Comparison of ENCODE assay signal across 31 mouse cellular contexts in genomic region chr1:30936488-30936887, GRCm38 (mm10). TPM values are rescaled to one million over a fixed set of nuclear protein-coding genes. Genes with fewer than 3 reads are reported as not detected.
DNase-seq lines count a peak whose midpoint lies in the region; ATAC-seq and TF ChIP-seq lines count a peak whose summit lies in the region.
"Had no signal": no experiment of that assay in that cellular context is flagged by ENCODE, and none has a peak within 500 bp of the region (broad histone marks: within the 10 kb centered on the region; RNA-seq: fewer than 3 reads in every experiment).

No protein-coding gene starts in this region.

- WGBS in cerebellum, adult 2 months = 79% methylated on average over 2 of the region's 2 CpGs

- H3K27me3 ChIP-seq in cerebellum, adult 2 months (ENCODE audit: control insufficient read depth, insufficient read depth, low read length) = no peaks in the 10 kb centered on the region
- H3K27me3 ChIP-seq: CH12.LX; embryonic facial prominence, embryonic 12.5 days; forebrain, embryonic 13.5 days; forebrain, embryonic 15.5 days; Patski had no signal

- peak overlapping the region; percentile 59 for H3K27ac ChIP-seq in left cerebral cortex, adult 2 months
- H3K27ac ChIP-seq in cerebellum, adult 2 months (ENCODE audit: insufficient read depth, low read length) = no peak overlapping the region; the same call in 1 of the 2 replicates
- H3K27ac ChIP-seq: embryonic facial prominence, embryonic 10.5 days; embryonic facial prominence, embryonic 12.5 days; forebrain, embryonic 13.5 days; forebrain, embryonic 15.5 days had no signal

- peak; percentile 57 for ATAC-seq in frontal cortex, adult (ENCODE audit: low TSS enrichment)
- ATAC-seq: activated CD4-positive, CD25-positive, alpha-beta regulatory T cell, adult 4 months; CD4-positive, CD25-positive, alpha-beta regulatory T cell, adult 4 months; forebrain, embryonic 13.5 days; forebrain, embryonic 15.5 days; Patski had no signal

- intact Hi-C loops in left cerebral cortex, adult 2 months (cut with DNase I) = no loop called here

- no peak for TF ChIP-seq POLR2A in cerebellum, adult 2 months (IDR thresholded peaks at IDR 0.05; ENCODE audit: borderline replicate concordance, insufficient read depth, low read length)

- DNase-seq in frontal cortex, postnatal 25 days (ENCODE audit: low spot score in 2 of 2) = no peak
- no peak for DNase-seq in left cerebral cortex, adult 2 months (ENCODE audit: extremely low spot score in 1 of 2, low spot score in 2 of 2)
- DNase-seq in left cerebral cortex, adult 18-20 months (ENCODE audit: low spot score in 2 of 2) = no peak
- peak; percentile 43 for DNase-seq in telencephalon, adult 2 months (ENCODE audit: low read depth, low spot score)
- no peak for DNase-seq in cerebellum, adult 2 months
- DNase-seq: adrenal gland, adult 8-10 months; adrenal gland, postnatal 14 days; adrenal gland, postnatal 36 days; B cell, adult 2 months; cerebellum, adult 11 months; cerebellum, adult 18-20 months; cerebellum, adult 9-10 months; cerebellum, postnatal 10 days; cerebellum, postnatal 25 days; forebrain, postnatal 0 days had no signal

- no peak for TF ChIP-seq CTCF in left cerebral cortex, adult 2 months (IDR thresholded peaks at IDR 0.05)
- TF ChIP-seq CTCF in cerebellum, adult 2 months (IDR thresholded peaks at IDR 0.05; ENCODE audit: borderline replicate concordance, insufficient read depth, low read depth, low read length) = no peak

- no peaks in the 10 kb centered on the region for H3K4me1 ChIP-seq in cerebellum, adult 2 months (ENCODE audit: control insufficient read depth, insufficient read depth, low read length)
- H3K4me1 ChIP-seq: embryonic facial prominence, embryonic 12.5 days; forebrain, embryonic 13.5 days; forebrain, embryonic 15.5 days had no signal

- no peak overlapping the region for H3K4me3 ChIP-seq in left cerebral cortex, adult 2 months
- no peak overlapping the region for H3K4me3 ChIP-seq in cerebellum, adult 2 months (replicated peaks; ENCODE audit: insufficient read depth, low read depth, low read length)
- H3K4me3 ChIP-seq: embryonic facial prominence, embryonic 10.5 days; embryonic facial prominence, embryonic 12.5 days; forebrain, embryonic 13.5 days; forebrain, embryonic 15.5 days had no signal

RNA-seq across cellular contexts. Expression of gene AC153137.1, which starts 41.3 kb away (rescaled TPM):
- total RNA-seq in left cerebral cortex, adult 2 months (2021) = not detected
- total RNA-seq in left cerebral cortex, adult 18-20 months (2021) = not detected
- not detected in 2 replicates for polyA plus RNA-seq in cerebellum, adult 2 months (2012; rRNA removed)
- total RNA-seq: adrenal gland, adult 18-20 months; adrenal gland, adult 8-10 months; adrenal gland, postnatal 14 days; adrenal gland, postnatal 36 days; CH12.LX; common myeloid progenitor, adult 5-6 weeks; forebrain, postnatal 0 days; G1E had no signal
- polyA plus RNA-seq: activated CD4-positive, CD25-positive, alpha-beta regulatory T cell, adult 4 months; brain, embryonic 14.5 days; CD4-positive, CD25-positive, alpha-beta regulatory T cell, adult 4 months; embryonic facial prominence, embryonic 10.5 days; embryonic facial prominence, embryonic 12.5 days; embryonic facial prominence, embryonic 14.5 days; forebrain, embryonic 11.5 days; forebrain, embryonic 13.5 days; forebrain, embryonic 15.5 days; forebrain, postnatal 0 days; frontal cortex, adult 2 months; G1E; Patski had no signal
